Mouse (Mus musculus) megakaryocyte progenitor cell, adult 5-6 weeks (primary cell): ENCODE results near the gene Ndufaf1. TPM values are rescaled to one million over a fixed set of nuclear protein-coding genes. Genes with fewer than 3 reads are reported as not detected.
"Not testable (repeated sequence)": the region's sequence is repeated elsewhere in the genome, so short reads cannot be mapped to it uniquely, and the experiment has no call there.

Experiments used
- ATAC-seq: replicated peaks from 2 replicates; pipeline ENCODE4 v1.8.0; 2016; ENCODE audit warnings: mild to moderate bottlenecking, moderate TSS enrichment, inconsistent platforms; ENCODE audit not compliant: poor library complexity
- total RNA-seq, 2 experiments: library from RNA; stranded (forward) in 1 of 2; stranded (reverse) in 1 of 2; fragments of 157-497, 149-512 nt in 1 of 2; fragments of 200-1000 nt in 1 of 2; gene quantifications; 2 replicates each; pipeline versions ENCODE4 v1.2.3 to v1.2.4; 2015 to 2017

Gene Ndufaf1
- total RNA-seq (2015) (37.3 and 38.8 TPM in 2 replicates), total RNA-seq (2017) (18.4 and 20.4 TPM in 2 replicates)

GRCm38 (mm10) chr2:119662220-119663182 lies at the start of gene Ndufaf1:
Ndufaf1 (minus strand) TSS chr2:119662827.
- ATAC-seq: peak; percentile 95

- ATAC-seq: no peak
Measured at GRCm38 (mm10) chr2:119710011-119710410, 47.4 kb upstream of the Ndufaf1 start.

GRCm38 (mm10) chr2:119707676-119708075 lies 45.0 kb upstream of the Ndufaf1 start:
- ATAC-seq: no peak

GRCm38 (mm10) chr2:119703171-119703570 lies 40.5 kb upstream of the Ndufaf1 start:
- ATAC-seq: no peak

- no peak for ATAC-seq
Measured at GRCm38 (mm10) chr2:119699962-119700361, 37.3 kb upstream of the Ndufaf1 start.

GRCm38 (mm10) chr2:119698472-119698871 lies 35.8 kb upstream of the Ndufaf1 start:
- ATAC-seq: peak; percentile 84

- no peak for ATAC-seq
Measured at GRCm38 (mm10) chr2:119696111-119696510, 33.5 kb upstream of the Ndufaf1 start.

- no peak for ATAC-seq
Measured at GRCm38 (mm10) chr2:119694826-119695225, 32.2 kb upstream of the Ndufaf1 start.

GRCm38 (mm10) chr2:119692003-119692701 lies 29.5 kb upstream of the Ndufaf1 start:
- no peak for ATAC-seq

GRCm38 (mm10) chr2:119683706-119684105 lies 21.1 kb upstream of the Ndufaf1 start:
- ATAC-seq: no peak

GRCm38 (mm10) chr2:119675831-119676230 lies 13.2 kb upstream of the Ndufaf1 start:
- ATAC-seq: no peak

GRCm38 (mm10) chr2:119675215-119675784 lies 12.7 kb upstream of the Ndufaf1 start:
- peak; percentile 67 for ATAC-seq

GRCm38 (mm10) chr2:119674525-119675214 lies 12.0 kb upstream of the Ndufaf1 start, which contains the start of gene Rtf1:
Rtf1 (plus strand) TSS chr2:119675068.
- ATAC-seq: peak; percentile 92

GRCm38 (mm10) chr2:119669010-119669409 lies 6.4 kb upstream of the Ndufaf1 start:
- ATAC-seq: peak; percentile 55

GRCm38 (mm10) chr2:119665744-119666143 lies 3.1 kb upstream of the Ndufaf1 start:
- not testable (repeated sequence) for ATAC-seq

GRCm38 (mm10) chr2:119644254-119644653 lies 18.4 kb downstream of the Ndufaf1 start:
- ATAC-seq: no peak

GRCm38 (mm10) chr2:119641214-119641912 lies 21.3 kb downstream of the Ndufaf1 start:
- no peak; the same call in 1 of the 2 replicates for ATAC-seq

GRCm38 (mm10) chr2:119636781-119637180 lies 25.8 kb downstream of the Ndufaf1 start:
- ATAC-seq: 0 out of 2 replicates have a peak, but pooled peaks have one; percentile 34

GRCm38 (mm10) chr2:119621302-119621701 lies 41.3 kb downstream of the Ndufaf1 start:
- no peak for ATAC-seq

- ATAC-seq: not testable (repeated sequence)
Measured at GRCm38 (mm10) chr2:119619002-119619401, 43.6 kb downstream of the Ndufaf1 start.
